Mouse (Mus musculus): Measurements from ENCODE around the gene Gpr84. TPM values are rescaled to one million over a fixed set of nuclear protein-coding genes. Genes with fewer than 3 reads are reported as not detected.

The Gpr84 gene
- polyA plus RNA-seq, 1 experiment from 2014 or later = 0.62 TPM

- Histone ChIP-seq H3K27ac (no peak overlapping the region), H3K9ac (0 out of 2 replicates have a peak overlapping the region, but pooled peaks have one; percentile 27), H3K4me3 (no peak overlapping the region), H3K4me2 (no peak overlapping the region), H3K27me3 (peaks cover 18% of the 10 kb centered on the region; the same call in 1 of the 2 replicates), H3K36me3 (no peaks in the 10 kb centered on the region), H3K4me1 (peaks cover 60% of the 10 kb centered on the region), H3K9me3 (no peaks in the 10 kb centered on the region)
- no peak for ATAC-seq (ENCODE audit: insufficient number of reproducible peaks, insufficient read depth, low FRiP score, low TSS enrichment, low read depth)
- WGBS = 45% methylated on average over 3 of the region's 3 CpGs
Observed at GRCm38 (mm10) chr15:103335040-103335439, 24.6 kb upstream of the Gpr84 start.

GRCm38 (mm10) chr15:103334194-103334593, 23.8 kb upstream of the Gpr84 start:
- H3K4me1 ChIP-seq = peaks cover 53% of the 10 kb centered on the region
- ATAC-seq (ENCODE audit: insufficient number of reproducible peaks, insufficient read depth, low FRiP score, low TSS enrichment, low read depth) = no peak

DNA sequence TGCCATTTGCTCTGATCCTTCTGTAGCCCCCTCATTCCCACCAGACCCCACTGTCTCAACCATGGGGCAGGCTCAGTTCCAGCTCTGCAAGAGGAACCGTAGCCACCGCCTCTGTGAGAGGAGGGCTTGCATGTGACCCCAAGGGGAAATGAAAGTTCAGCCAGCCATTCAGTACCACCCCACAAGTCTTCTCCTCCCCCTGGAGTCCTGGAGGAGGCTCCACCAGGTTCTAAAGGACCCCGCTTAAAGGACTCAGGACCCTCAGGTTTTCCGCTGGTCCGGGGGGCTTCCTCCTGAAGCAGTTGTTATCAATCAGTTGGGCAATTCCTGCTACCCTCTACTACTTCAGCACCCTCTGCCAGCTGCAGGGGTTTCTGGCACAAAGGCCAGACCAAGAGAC, 23.3 kb upstream of the Gpr84 start:
- Histone ChIP-seq H3K4me1 (peaks cover 48% of the 10 kb centered on the region), H3K4me3 (no peak overlapping the region), H3K9ac (0 out of 2 replicates have a peak overlapping the region, but pooled peaks have one; percentile 16), H3K27ac (peak overlapping the region; percentile 39; the same call in 1 of the 2 replicates), H3K4me2 (no peak overlapping the region; the same call in 1 of the 2 replicates), H3K36me3 (no peaks in the 10 kb centered on the region), H3K9me3 (no peaks in the 10 kb centered on the region), H3K27me3 (peaks cover 5% of the 10 kb centered on the region; the same call in 1 of the 2 replicates)
- no peak for ATAC-seq (ENCODE audit: insufficient number of reproducible peaks, insufficient read depth, low FRiP score, low TSS enrichment, low read depth)
- 45% methylated on average over 5 of the region's 5 CpGs for whole genome bisulfite sequencing

More at GRCm38 (mm10) chr15:103334194-103334593, 23.8 kb upstream of the Gpr84 start:
- Histone ChIP-seq H3K9me3 (no peaks in the 10 kb centered on the region), H3K9ac (0 out of 2 replicates have a peak overlapping the region, but pooled peaks have one; percentile 16), H3K4me2 (no peak overlapping the region; the same call in 1 of the 2 replicates), H3K27me3 (peaks cover 10% of the 10 kb centered on the region; the same call in 1 of the 2 replicates), H3K27ac (peak overlapping the region; percentile 39; the same call in 1 of the 2 replicates), H3K36me3 (no peaks in the 10 kb centered on the region), H3K4me3 (no peak overlapping the region)
- WGBS = 10% methylated on average over 2 of the region's 2 CpGs

GRCm38 (mm10) chr15:103333081-103333615, 22.7 kb upstream of the Gpr84 start:
- Histone ChIP-seq H3K4me1 (peaks cover 44% of the 10 kb centered on the region), H3K27me3 (no peaks in the 10 kb centered on the region), H3K9ac (peak overlapping the region; percentile 37; the same call in 1 of the 2 replicates), H3K4me3 (no peak overlapping the region), H3K4me2 (no peak overlapping the region), H3K36me3 (no peaks in the 10 kb centered on the region), H3K9me3 (no peaks in the 10 kb centered on the region), H3K27ac (peak overlapping the region; percentile 55; the same call in 1 of the 2 replicates)
- 54% methylated on average over 5 of the region's 5 CpGs for WGBS
- ATAC-seq (ENCODE audit: insufficient number of reproducible peaks, insufficient read depth, low FRiP score, low TSS enrichment, low read depth) = no peak; the same call in 1 of the 2 replicates

DNA sequence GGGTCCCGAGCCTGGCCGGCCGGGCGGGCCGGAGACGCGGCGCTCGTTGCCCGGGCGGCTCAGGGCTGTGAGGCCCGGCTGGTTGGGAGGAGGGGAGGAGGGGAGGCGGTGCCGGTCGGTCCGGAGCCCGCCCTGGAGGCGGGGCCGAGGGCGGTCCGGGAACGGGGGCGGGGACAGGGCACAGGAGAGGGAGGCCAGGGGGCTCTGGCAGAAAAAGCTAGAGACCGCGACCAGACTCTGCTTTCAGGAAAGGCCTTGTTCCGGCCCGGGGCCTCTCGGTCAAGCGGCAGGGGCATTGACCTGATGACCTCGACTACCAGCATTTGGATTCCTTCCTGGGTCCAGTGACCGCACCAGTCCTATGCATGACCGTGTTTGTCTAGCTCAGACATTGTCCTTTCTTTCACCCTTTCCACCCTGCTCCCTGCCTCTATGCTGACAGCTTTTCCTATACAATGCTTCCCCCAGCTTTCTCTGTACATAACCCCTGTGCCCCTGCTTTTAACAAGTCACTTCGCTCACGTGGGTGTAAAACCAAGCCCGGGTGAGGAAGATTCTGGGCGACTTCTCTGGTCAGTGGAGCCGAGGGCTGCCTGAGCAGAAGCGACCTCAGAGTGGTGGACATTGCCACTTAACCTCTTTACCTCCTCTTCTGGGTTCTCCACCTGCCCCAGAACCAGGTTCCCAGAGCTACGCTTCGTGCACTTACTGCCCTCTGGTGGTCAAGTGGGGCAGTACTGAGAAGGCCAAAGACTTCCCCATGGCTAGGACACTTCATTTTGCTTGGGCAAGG, 13.2 kb upstream of the Gpr84 start:
- 2% methylated on average over 38 of the region's 40 CpGs for WGBS
- peak; percentile 87 for ATAC-seq (ENCODE audit: insufficient number of reproducible peaks, insufficient read depth, low FRiP score, low TSS enrichment, low read depth)
- peak overlapping the region; percentile 65 for H3K4me3 ChIP-seq
- H3K9me3 ChIP-seq = no peaks in the 10 kb centered on the region
- H3K9ac ChIP-seq = peak overlapping the region; percentile 83
- H3K36me3 ChIP-seq = peaks cover 16% of the 10 kb centered on the region
- H3K4me2 ChIP-seq = peak overlapping the region; percentile 82
- H3K27ac ChIP-seq = peak overlapping the region; percentile 68
- H3K27me3 ChIP-seq = no peaks in the 10 kb centered on the region
- H3K4me1 ChIP-seq = peaks cover 31% of the 10 kb centered on the region

DNA sequence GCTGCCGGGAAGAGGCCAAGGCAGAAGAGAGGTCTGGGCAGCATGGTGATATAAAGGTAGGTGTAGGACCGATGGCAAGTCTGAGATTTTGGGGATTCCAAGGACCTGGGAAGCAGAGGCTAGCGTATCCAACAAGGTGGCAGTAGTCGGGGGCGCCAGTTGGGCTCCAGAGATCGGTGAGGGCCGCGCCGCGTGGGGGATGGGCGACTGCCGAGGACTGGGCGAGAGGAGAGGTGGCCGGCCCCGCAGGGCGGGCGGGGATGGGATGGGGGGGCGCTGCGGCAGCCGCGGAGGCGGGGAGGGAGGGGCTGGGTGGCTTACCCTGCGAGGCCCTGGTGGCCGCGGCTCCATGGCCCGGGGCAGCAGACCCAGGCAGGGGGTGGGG, 12.7 kb upstream of the Gpr84 start:
- H3K27me3 ChIP-seq = no peaks in the 10 kb centered on the region
- ATAC-seq (ENCODE audit: insufficient number of reproducible peaks, insufficient read depth, low FRiP score, low TSS enrichment, low read depth) = peak; percentile 52
- under 1% methylated on average over 21 of the region's 26 CpGs for WGBS

DNA sequence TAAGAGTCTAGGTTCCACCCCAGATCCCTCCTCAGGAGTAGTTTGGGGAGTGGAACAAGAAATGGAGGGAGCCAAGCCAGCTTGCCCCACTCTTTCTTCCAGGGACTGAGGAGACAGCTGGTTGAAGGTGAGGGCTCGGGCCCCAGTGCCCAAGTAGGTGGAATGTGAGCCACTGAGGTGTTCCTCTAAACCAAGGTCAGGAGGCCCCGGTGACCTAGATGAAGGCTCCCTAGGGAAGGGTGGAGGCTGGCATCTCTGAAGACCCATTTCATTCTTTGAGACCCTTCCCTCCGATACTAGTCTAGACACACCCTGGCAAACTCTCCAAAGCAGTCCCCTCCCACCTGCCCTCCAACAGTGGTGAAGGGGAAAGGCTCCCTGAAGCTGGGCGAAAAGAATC, 12.0 kb upstream of the Gpr84 start:
- Histone ChIP-seq H3K27me3 (no peaks in the 10 kb centered on the region), H3K9ac (peak overlapping the region; percentile 83), H3K9me3 (no peaks in the 10 kb centered on the region), H3K27ac (no peak overlapping the region), H3K4me3 (peak overlapping the region; percentile 65), H3K4me1 (peaks cover 31% of the 10 kb centered on the region), H3K4me2 (peak overlapping the region; percentile 82), H3K36me3 (peaks cover 28% of the 10 kb centered on the region)
- ATAC-seq (ENCODE audit: insufficient number of reproducible peaks, insufficient read depth, low FRiP score, low TSS enrichment, low read depth) = no peak
- 49% methylated on average over 4 of the region's 4 CpGs for WGBS

More for the DNA sequence above, 12.7 kb upstream of the Gpr84 start:
- Histone ChIP-seq H3K9me3 (no peaks in the 10 kb centered on the region), H3K27ac (peak overlapping the region; percentile 68; the same call in 1 of the 2 replicates), H3K4me3 (peak overlapping the region; percentile 65), H3K36me3 (peaks cover 21% of the 10 kb centered on the region), H3K4me2 (peak overlapping the region; percentile 82), H3K4me1 (peaks cover 31% of the 10 kb centered on the region), H3K9ac (peak overlapping the region; percentile 83)

GRCm38 (mm10) chr15:103321076-103321475, 10.7 kb upstream of the Gpr84 start:
- Histone ChIP-seq H3K27ac (no peak overlapping the region), H3K36me3 (peaks cover 41% of the 10 kb centered on the region), H3K4me1 (peaks cover 37% of the 10 kb centered on the region), H3K4me3 (no peak overlapping the region), H3K9me3 (no peaks in the 10 kb centered on the region), H3K27me3 (no peaks in the 10 kb centered on the region), H3K4me2 (no peak overlapping the region), H3K9ac (peak overlapping the region; percentile 44; the same call in 1 of the 2 replicates)
- WGBS = 95% methylated on average over 1 of the region's 1 CpGs
- ATAC-seq (ENCODE audit: insufficient number of reproducible peaks, insufficient read depth, low FRiP score, low TSS enrichment, low read depth) = no peak

GRCm38 (mm10) chr15:103318201-103318816, 7.9 kb upstream of the Gpr84 start:
- Histone ChIP-seq H3K4me1 (peaks cover 56% of the 10 kb centered on the region), H3K27ac (no peak overlapping the region)

GRCm38 (mm10) chr15:103317731-103318130, 7.3 kb upstream of the Gpr84 start:
- no peak for ATAC-seq (ENCODE audit: insufficient number of reproducible peaks, insufficient read depth, low FRiP score, low TSS enrichment, low read depth)
- H3K27ac ChIP-seq = no peak overlapping the region
- 86% methylated on average over 8 of the region's 8 CpGs for WGBS
- H3K4me3 ChIP-seq = no peak overlapping the region
- H3K4me2 ChIP-seq = no peak overlapping the region
- H3K9me3 ChIP-seq = no peaks in the 10 kb centered on the region
- peaks cover 56% of the 10 kb centered on the region for H3K4me1 ChIP-seq
- 0 out of 2 replicates have a peak overlapping the region, but pooled peaks have one; percentile 21 for H3K9ac ChIP-seq
- H3K36me3 ChIP-seq = peaks cover 49% of the 10 kb centered on the region
- no peaks in the 10 kb centered on the region for H3K27me3 ChIP-seq

More at GRCm38 (mm10) chr15:103318201-103318816, 7.9 kb upstream of the Gpr84 start:
- Histone ChIP-seq H3K9ac (no peak overlapping the region), H3K4me3 (no peak overlapping the region), H3K9me3 (no peaks in the 10 kb centered on the region), H3K36me3 (peaks cover 49% of the 10 kb centered on the region), H3K27me3 (no peaks in the 10 kb centered on the region), H3K4me2 (no peak overlapping the region)
- no peak for ATAC-seq (ENCODE audit: insufficient number of reproducible peaks, insufficient read depth, low FRiP score, low TSS enrichment, low read depth)
- WGBS = 76% methylated on average over 3 of the region's 3 CpGs

DNA sequence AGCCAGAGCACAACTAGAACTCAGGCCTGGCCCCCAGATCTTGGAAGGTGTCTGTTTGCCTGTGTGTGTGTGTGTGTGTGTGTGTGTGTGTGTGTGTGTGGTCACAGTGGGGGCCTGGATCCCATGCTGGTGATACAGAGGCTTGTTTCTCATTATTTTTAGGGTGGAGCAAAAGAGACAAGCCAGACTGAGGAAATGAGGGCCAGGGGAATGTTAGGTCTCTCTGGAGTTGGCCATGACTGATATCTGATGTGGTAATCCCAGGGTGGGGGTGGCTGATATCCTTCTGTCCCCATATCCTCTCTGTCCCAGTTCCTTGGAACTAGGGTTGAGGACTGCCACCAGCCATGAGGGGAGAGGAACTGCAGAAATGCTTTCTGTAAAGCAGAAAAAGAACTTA, 6.7 kb upstream of the Gpr84 start:
- 0 out of 2 replicates have a peak overlapping the region, but pooled peaks have one; percentile 21 for H3K9ac ChIP-seq
- H3K4me2 ChIP-seq = no peak overlapping the region
- no peaks in the 10 kb centered on the region for H3K27me3 ChIP-seq
- peaks cover 49% of the 10 kb centered on the region for H3K36me3 ChIP-seq
- H3K27ac ChIP-seq = no peak overlapping the region
- H3K4me3 ChIP-seq = no peak overlapping the region
- peaks cover 49% of the 10 kb centered on the region for H3K4me1 ChIP-seq
- no peak for ATAC-seq (ENCODE audit: insufficient number of reproducible peaks, insufficient read depth, low FRiP score, low TSS enrichment, low read depth)
- no peaks in the 10 kb centered on the region for H3K9me3 ChIP-seq

All from embryonic facial prominence, embryonic 13.5 days (tissue).